Mouse (Mus musculus) kidney, embryonic 16.5 days (tissue): Measurements from ENCODE around the gene Dusp18. TPM values are rescaled to one million over a fixed set of nuclear protein-coding genes. Genes with fewer than 3 reads are reported as not detected.
"Not testable (repeated sequence)": the region's sequence is repeated elsewhere in the genome, so short reads cannot be mapped to it uniquely, and the experiment has no call there.

Experiments
- ATAC-seq: fragments of 200-750 bp; cut with Nextera tagmentation; 2 replicates; pipeline ENCODE4 v1.8.0; 2017; ENCODE audit warnings: moderate TSS enrichment; ENCODE audit not compliant: low FRiP score, low TSS enrichment
- H3K27ac ChIP-seq: fragments of 300-500 bp; sonication (generic); 2 replicates; pipeline ENCODE4 v1.5.1; 2014; ENCODE audit warnings: low read length
- H3K27me3 ChIP-seq: fragments of 300-500 bp; sonication (generic); 2 replicates; pipeline ENCODE4 v1.6.1; 2014; ENCODE audit warnings: low read length, control low read depth, mixed read lengths; ENCODE audit not compliant: insufficient read depth
- H3K36me3 ChIP-seq: fragments of 300-500 bp; sonication (generic); 2 replicates; pipeline ENCODE4 v1.6.1; 2014; ENCODE audit warnings: low read length, control low read depth, mixed read lengths; ENCODE audit not compliant: insufficient read depth
- H3K4me1 ChIP-seq: fragments of 300-500 bp; sonication (generic); 2 replicates; pipeline ENCODE4 v1.6.1; 2014; ENCODE audit warnings: low read length, control low read depth, mixed read lengths; ENCODE audit not compliant: insufficient read depth
- H3K4me2 ChIP-seq: fragments of 300-500 bp; sonication (generic); replicated peaks from 2 replicates; pipeline ENCODE4 v1.6.1; 2014; ENCODE audit warnings: low read depth, low read length
- H3K4me3 ChIP-seq: fragments of 300-500 bp; sonication (generic); 2 replicates; pipeline ENCODE4 v1.5.1; 2014; ENCODE audit warnings: mild to moderate bottlenecking, low read length
- H3K9ac ChIP-seq: fragments of 300-500 bp; sonication (generic); replicated peaks from 2 replicates; pipeline ENCODE4 v1.6.1; 2014; ENCODE audit warnings: low read length
- H3K9me3 ChIP-seq: fragments of 300-500 bp; sonication (generic); 2 replicates; pipeline ENCODE4 v1.6.1; 2016; ENCODE audit warnings: low read length, control low read depth
- WGBS: fragments of 180-500 bp; shearing (Covaris S2); extraction: QIAGEN DNeasy Blood & Tissue Kit; methylation state at CpG from one replicate; pipeline ENCODE4 v1.1.7; 2014; 5-methylcytosine and 5-hydroxymethylcytosine counted together
- polyA plus RNA-seq: library from polyadenylated mRNA; unstranded; fragments of >200 nt; fragmentation: Nextera tagmentation; extraction: Ambion mirVana; gene quantifications from 2 replicates; pipeline ENCODE4 v1.2.1, GENCODE M21; 2015

Dusp18 gene
- polyA plus RNA-seq, 1 experiment from 2014 or later: 14.7 TPM

DNA sequence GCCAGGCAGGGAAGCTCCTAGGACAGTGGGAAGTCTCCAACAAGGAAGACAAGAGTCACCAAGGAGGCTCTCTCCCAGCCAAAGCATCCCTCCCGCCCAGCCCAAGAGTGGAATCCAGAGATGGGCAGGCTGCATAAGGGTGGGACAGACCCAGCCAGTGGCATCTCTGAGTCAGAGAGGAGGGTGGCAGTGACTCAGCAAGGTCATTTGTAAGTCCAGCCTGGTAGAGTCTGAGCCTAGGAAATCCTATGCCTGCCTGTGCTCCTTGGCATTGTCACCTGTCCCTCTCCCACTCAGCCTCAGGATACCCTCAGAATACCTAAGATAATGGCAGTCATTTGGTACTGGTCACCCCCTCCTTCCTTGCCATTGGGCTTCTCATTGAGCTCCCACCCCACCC, 10.4 kb downstream of the Dusp18 start:
- H3K27me3 ChIP-seq: no peaks in the 10 kb centered on the region
- H3K9ac ChIP-seq: no peak overlapping the region
- 100% methylated on average over 1 of the region's 1 CpGs for WGBS
- no peak overlapping the region for H3K4me3 ChIP-seq
- no peaks in the 10 kb centered on the region for H3K9me3 ChIP-seq
- ATAC-seq: no peak
- H3K4me2 ChIP-seq: no peak overlapping the region
- H3K36me3 ChIP-seq: no peaks in the 10 kb centered on the region
- H3K4me1 ChIP-seq: no peaks in the 10 kb centered on the region
- no peak overlapping the region for H3K27ac ChIP-seq

DNA sequence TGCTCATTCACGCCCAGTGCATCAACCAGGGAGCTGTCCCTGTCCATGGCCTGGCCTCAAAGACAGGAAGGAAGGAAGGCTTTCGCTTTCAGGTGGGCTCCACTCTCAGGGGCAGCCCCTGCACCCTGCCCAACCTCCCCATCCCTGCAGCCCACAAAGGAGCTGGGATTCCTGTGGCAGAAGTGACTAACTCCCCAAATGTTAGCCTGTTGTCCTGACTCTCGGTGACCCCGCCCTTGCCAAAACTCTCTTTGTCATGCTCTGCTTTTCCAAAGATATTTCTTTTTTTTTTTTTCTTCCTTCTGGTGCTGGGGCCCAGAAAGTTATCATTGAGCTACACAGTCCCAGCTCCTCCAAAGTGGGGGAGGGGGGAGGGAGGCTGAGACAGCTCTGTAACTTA, 14.2 kb downstream of the Dusp18 start:
- Histone ChIP-seq H3K4me2 (no peak overlapping the region), H3K9ac (no peak overlapping the region), H3K4me1 (peaks cover 27% of the 10 kb centered on the region), H3K27me3 (no peaks in the 10 kb centered on the region), H3K36me3 (no peaks in the 10 kb centered on the region), H3K4me3 (no peak overlapping the region), H3K9me3 (no peaks in the 10 kb centered on the region), H3K27ac (no peak overlapping the region)
- no peak for ATAC-seq
- 91% methylated on average over 4 of the region's 4 CpGs for WGBS

DNA sequence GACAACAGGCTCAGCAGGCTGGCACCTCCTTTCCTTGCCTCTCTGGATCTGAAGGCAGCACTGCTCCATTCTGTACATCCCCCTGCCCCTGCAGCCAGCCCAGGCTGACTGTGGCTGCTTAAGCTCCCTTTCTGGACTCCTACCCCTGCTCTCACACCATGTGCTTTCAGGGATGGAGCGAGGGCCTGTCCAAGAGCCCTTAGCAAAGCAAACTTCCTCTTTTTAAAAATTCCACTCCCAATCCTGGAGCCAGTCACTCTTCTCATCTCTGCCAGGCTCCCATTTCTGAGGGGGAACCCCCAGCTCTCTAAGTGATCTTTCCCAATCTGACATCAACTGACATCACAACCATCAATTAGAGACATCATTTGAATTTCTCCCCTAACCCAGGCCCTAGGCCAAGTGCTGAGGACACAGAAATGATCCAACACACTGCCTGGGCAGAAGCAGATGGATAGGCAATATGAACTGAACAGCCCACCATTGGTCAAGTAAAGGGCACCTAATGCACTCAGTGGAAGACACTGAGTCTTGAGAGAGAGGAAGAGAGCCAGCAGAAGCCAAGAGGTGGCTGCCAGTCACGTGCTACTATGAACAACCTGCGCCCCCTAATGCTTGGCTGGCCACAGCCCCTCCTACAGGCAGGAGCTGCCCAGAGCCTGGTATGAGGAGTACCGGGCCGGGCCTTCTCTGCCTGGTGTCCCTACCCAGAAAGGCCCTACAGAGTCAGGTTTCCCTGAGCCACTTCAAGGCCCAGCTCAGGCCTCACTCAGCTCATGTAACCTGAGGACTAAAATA, 15.7 kb downstream of the Dusp18 start:
- no peak overlapping the region for H3K4me2 ChIP-seq
- no peak overlapping the region for H3K9ac ChIP-seq
- no peak for ATAC-seq
- peaks cover 29% of the 10 kb centered on the region for H3K4me1 ChIP-seq
- no peak overlapping the region for H3K4me3 ChIP-seq
- 47% methylated on average over 5 of the region's 5 CpGs for WGBS
- no peak overlapping the region for H3K27ac ChIP-seq
- no peaks in the 10 kb centered on the region for H3K36me3 ChIP-seq
- no peaks in the 10 kb centered on the region; the same call in 1 of the 2 replicates for H3K27me3 ChIP-seq
- H3K9me3 ChIP-seq: no peaks in the 10 kb centered on the region

DNA sequence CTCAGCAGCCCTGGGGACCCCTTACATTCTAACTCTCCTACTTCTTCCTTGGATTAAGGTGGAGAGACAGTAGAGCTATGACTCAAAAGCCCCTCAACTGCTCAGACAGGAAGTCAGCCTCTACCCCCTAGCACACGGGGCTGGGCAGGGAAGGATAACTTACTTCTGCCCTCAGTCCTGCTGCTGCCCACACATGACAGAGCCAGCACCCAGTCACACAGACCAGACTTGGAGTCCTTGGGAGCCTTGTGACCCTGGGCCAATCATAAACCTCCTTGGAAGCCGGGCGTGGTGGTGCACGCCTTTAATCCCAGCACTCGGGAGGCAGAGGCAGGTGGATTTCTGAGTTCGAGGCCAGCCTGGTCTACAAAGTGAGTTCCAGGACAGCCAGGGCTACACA, 16.4 kb downstream of the Dusp18 start:
- H3K27ac ChIP-seq, H3K9me3 ChIP-seq, H3K4me3 ChIP-seq, H3K36me3 ChIP-seq, H3K4me2 ChIP-seq, H3K9ac ChIP-seq, ATAC-seq, H3K27me3 ChIP-seq: not testable (repeated sequence)
- WGBS: 88% methylated on average over 5 of the region's 6 CpGs
- H3K4me1 ChIP-seq: peaks cover 29% of the 10 kb centered on the region

DNA sequence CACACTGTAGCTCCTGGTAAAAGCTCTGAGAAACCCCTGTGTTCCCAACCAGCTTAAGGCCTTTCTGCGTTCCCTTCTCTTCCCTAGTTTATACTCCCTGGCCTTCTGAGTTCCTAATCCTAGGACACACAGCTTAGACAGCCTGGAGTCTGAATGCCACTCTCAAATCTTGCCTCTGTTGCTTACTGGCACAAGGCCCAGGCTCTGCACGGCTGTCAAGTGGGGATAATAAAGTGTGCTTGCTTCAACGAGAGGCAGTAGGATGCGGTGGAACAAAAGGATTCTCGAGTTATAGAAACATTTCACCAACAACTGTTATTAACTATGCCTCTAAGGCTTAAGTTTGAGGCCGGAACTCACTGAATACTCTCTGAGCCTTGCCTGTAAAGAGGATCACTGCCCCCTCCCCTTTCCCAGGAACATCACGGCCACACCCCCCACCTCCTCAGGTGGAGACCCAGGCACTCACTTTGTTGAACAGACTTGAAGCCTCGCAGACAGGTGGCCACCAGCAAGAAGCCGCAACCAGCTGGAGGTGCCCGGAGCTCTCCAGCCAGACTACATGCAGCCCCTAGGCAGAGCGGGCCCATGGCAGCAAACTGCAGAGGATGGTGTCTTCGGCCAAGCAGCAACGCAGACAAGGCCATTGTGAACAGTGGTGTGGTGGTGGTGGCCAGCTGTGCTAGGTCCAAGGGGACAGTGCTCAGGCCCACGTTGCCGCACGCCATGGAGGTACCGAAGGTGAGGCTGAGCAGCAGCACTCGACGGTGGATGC, 17.2 kb downstream of the Dusp18 start:
- Histone ChIP-seq H3K4me3 (peak overlapping the region; percentile 60), H3K27ac (no peak overlapping the region), H3K27me3 (no peaks in the 10 kb centered on the region; the same call in 1 of the 2 replicates), H3K4me2 (peak overlapping the region; percentile 95), H3K4me1 (peaks cover 29% of the 10 kb centered on the region), H3K9me3 (no peaks in the 10 kb centered on the region), H3K36me3 (no peaks in the 10 kb centered on the region), H3K9ac (peak overlapping the region; percentile 71)
- ATAC-seq: no peak
- WGBS: 27% methylated on average over 19 of the region's 19 CpGs

DNA sequence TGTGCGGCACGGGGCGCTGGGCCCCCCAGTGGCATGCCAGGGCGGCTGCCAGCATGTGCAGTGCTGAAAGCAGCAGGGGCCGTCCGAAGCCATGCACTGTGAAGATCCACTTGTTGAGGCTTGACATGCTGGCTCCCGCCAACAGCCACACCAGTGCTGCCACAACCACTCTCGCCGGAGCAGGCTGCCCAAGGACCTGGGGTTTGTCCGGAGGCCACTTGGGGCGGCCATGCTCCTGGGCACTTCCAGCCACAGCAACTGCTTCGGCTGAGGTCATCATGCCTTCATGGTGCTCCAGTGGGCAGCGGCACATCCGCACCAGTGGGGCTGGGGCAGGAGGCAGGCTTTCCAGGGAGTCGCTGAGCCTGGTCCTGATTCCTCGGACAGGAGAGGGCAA, 17.8 kb downstream of the Dusp18 start:
- Histone ChIP-seq H3K4me1 (peaks cover 29% of the 10 kb centered on the region), H3K4me3 (peak overlapping the region; percentile 60), H3K27me3 (no peaks in the 10 kb centered on the region; the same call in 1 of the 2 replicates), H3K36me3 (no peaks in the 10 kb centered on the region), H3K27ac (no peak overlapping the region), H3K9me3 (no peaks in the 10 kb centered on the region), H3K9ac (peak overlapping the region; percentile 71), H3K4me2 (peak overlapping the region; percentile 95)
- 1% methylated on average over 16 of the region's 16 CpGs for WGBS
- peak; percentile 28 for ATAC-seq

DNA sequence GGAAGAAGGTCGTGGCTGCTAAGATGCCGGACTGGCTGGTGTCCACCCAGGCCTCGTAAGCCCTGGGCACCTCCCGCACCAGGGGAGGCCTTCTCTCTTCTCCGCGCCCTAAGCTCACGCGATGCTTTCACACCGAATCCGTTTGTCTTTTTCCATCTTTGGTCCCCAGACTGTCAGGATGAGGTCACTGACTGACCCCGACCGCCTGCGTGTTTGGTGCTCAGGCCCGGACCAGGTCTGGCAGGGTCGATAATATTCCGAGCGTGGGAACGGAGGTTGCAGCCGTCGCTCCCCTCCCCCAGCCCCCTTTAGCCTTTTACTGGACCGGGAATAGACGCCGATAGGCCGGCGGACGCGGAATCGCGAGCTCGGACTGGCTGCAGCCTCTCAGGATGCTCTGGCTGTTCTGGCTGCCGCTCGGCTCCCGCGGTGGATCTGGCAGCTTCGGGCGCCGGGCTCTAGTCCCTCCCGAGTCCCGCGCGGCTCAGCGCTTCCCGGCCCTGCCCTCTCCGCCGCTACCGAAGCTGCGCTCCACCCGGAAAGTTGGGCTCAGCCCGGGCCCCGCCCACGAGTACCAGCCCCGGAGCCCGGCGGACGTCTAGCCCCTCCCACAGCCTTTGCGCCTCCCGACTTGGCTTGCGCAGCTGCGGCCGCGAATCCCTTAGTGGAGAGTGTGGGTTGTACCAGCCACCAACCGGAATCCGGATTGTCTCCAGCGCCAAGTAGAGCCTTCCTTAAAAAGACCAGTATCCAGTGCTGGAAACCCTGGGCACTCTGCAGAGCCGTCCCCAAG, 18.5 kb downstream of the Dusp18 start:
- WGBS: 0% methylated on average over 65 of the region's 65 CpGs
- no peaks in the 10 kb centered on the region for H3K9me3 ChIP-seq
- H3K4me2 ChIP-seq: peak overlapping the region; percentile 95
- peak overlapping the region; percentile 71 for H3K9ac ChIP-seq
- ATAC-seq: peak; percentile 84
- no peaks in the 10 kb centered on the region; the same call in 1 of the 2 replicates for H3K27me3 ChIP-seq
- peak overlapping the region; percentile 47 for H3K27ac ChIP-seq
- H3K4me1 ChIP-seq: peaks cover 29% of the 10 kb centered on the region
- peak overlapping the region; percentile 60 for H3K4me3 ChIP-seq
- no peaks in the 10 kb centered on the region for H3K36me3 ChIP-seq

DNA sequence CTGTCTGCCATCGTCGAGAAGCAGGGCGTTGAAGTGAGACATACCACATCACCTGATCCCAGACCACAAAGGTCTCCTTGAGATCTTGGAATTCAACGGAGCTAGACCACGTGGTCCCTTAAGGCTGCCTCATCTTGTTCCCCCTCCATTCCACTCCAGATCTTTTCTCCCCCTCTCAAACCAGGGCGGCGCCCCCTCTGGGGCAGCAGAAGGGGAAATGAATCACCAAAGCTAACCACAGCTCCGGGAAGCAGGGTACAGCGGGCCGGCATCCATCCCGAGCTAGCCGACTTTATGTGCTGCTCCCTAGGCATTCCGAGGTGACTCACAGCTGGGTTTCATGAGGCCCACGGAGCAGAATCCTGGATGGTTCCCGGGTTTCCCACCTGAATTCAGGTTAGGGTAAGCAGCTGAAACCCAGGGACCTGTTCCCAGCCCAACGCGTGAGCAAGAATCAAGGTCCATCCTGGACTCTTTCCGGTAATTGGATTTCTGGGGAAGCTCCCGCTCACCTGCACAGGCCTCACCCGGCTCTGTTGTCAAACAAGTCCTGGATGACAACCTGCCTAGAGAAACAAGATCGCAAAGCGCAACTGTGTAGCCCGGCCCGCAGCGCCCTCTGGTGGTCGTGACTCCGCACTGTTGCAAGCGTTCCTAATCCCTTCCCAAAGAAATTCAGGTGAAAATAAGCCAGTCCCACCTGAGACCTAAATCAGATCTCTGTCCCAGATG, 19.2 kb downstream of the Dusp18 start, which contains the start of gene Slc35e4:
TSS of gene Slc35e4 (minus strand) at position 556 of the 732 bp plus-strand sequence.
- H3K4me1 ChIP-seq: peaks cover 29% of the 10 kb centered on the region
- peak within 1 kb of the TSS; percentile 71 for H3K9ac ChIP-seq
- whole genome bisulfite sequencing: under 1% methylated on average over 28 of the region's 28 CpGs
- H3K27me3 ChIP-seq: no peaks in the 10 kb centered on the region; the same call in 1 of the 2 replicates
- H3K4me2 ChIP-seq: peak within 1 kb of the TSS; percentile 95
- peak within 1 kb of the TSS; percentile 60 for H3K4me3 ChIP-seq
- no peaks in the 10 kb centered on the region for H3K36me3 ChIP-seq
- no peaks in the 10 kb centered on the region for H3K9me3 ChIP-seq
- ATAC-seq: peak; percentile 62
- peak within 1 kb of the TSS; percentile 47 for H3K27ac ChIP-seq

DNA sequence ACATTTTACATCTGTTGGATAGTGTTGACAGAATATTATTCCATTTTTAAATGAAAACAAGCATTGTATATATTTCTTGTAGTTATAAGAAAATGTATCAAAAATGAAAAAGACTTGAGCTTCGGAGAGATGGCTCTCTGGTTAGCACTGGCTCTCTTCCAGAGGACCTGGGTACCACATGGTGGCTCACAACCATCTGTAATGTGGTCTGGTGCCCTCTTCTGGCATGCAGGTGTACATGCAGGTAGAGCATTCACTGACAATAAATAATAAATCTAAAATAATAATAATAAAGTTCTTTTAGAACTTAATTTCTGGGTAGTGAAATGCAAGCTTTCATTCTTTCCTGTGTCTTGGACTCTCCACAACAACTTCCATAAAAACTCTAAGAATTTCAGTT, 23.7 kb downstream of the Dusp18 start:
- ATAC-seq: no peak
- Histone ChIP-seq H3K4me3 (no peak overlapping the region), H3K4me2 (no peak overlapping the region), H3K9ac (no peak overlapping the region), H3K9me3 (no peaks in the 10 kb centered on the region), H3K36me3 (peaks cover 12% of the 10 kb centered on the region), H3K27me3 (no peaks in the 10 kb centered on the region; the same call in 1 of the 2 replicates), H3K4me1 (peaks cover 6% of the 10 kb centered on the region), H3K27ac (no peak overlapping the region)
- 75% methylated on average over 1 of the region's 1 CpGs for WGBS
